Mouse (Mus musculus): Measurements from ENCODE around the gene Gorasp2. TPM values are rescaled to one million over a fixed set of nuclear protein-coding genes. Genes with fewer than 3 reads are reported as not detected.

Gorasp2 gene
- polyA plus RNA-seq, 1 experiment = 96.9 TPM

GRCm38 (mm10) chr2:70663764-70664163, 2.4 kb downstream of the Gorasp2 start:
- H3K27ac ChIP-seq (ENCODE audit: insufficient read depth, low read length) = no peak overlapping the region
- no peaks in the 10 kb centered on the region for H3K27me3 ChIP-seq (ENCODE audit: control insufficient read depth, insufficient read depth, low read length, poor library complexity, severe bottlenecking)
- peaks cover 3% of the 10 kb centered on the region; the same call in 1 of the 2 replicates for H3K36me3 ChIP-seq (ENCODE audit: control insufficient read depth, insufficient read depth, low read length, poor library complexity, severe bottlenecking)
- H3K9me3 ChIP-seq (replicated peaks; ENCODE audit: control insufficient read depth, insufficient read depth, low read length, poor library complexity, severe bottlenecking) = no peaks in the 10 kb centered on the region
- H3K9ac ChIP-seq (ENCODE audit: low read depth, poor library complexity, severe bottlenecking) = no peak overlapping the region
- H3K4me3 ChIP-seq (ENCODE audit: low read depth, low read length) = no peak overlapping the region
- TF ChIP-seq EP300 (IDR thresholded peaks at IDR 0.05; ENCODE audit: insufficient read depth, low read depth, low read length) (no peak), POLR2A (IDR thresholded peaks at IDR 0.05; ENCODE audit: insufficient read depth, low read length) (no peak), CTCF (IDR thresholded peaks at IDR 0.05; ENCODE audit: low read depth, low read length) (no peak)
- no peaks in the 10 kb centered on the region for H3K4me1 ChIP-seq (ENCODE audit: control insufficient read depth, insufficient read depth, low read length)

- Histone ChIP-seq H3K27ac (ENCODE audit: insufficient read depth, low read length) (no peak overlapping the region), H3K9me3 (replicated peaks; ENCODE audit: control insufficient read depth, insufficient read depth, low read length, poor library complexity, severe bottlenecking) (no peaks in the 10 kb centered on the region), H3K4me1 (ENCODE audit: control insufficient read depth, insufficient read depth, low read length) (no peaks in the 10 kb centered on the region), H3K27me3 (ENCODE audit: control insufficient read depth, insufficient read depth, low read length, poor library complexity, severe bottlenecking) (no peaks in the 10 kb centered on the region), H3K4me3 (ENCODE audit: low read depth, low read length) (no peak overlapping the region), H3K36me3 (ENCODE audit: control insufficient read depth, insufficient read depth, low read length, poor library complexity, severe bottlenecking) (peaks cover 3% of the 10 kb centered on the region; the same call in 1 of the 2 replicates), H3K9ac (ENCODE audit: low read depth, poor library complexity, severe bottlenecking) (no peak overlapping the region)
- no peak for TF ChIP-seq CTCF (IDR thresholded peaks at IDR 0.05; ENCODE audit: low read depth, low read length)
- no peak for TF ChIP-seq EP300 (IDR thresholded peaks at IDR 0.05; ENCODE audit: insufficient read depth, low read depth, low read length)
- TF ChIP-seq POLR2A (IDR thresholded peaks at IDR 0.05; ENCODE audit: insufficient read depth, low read length) = no peak
Observed at GRCm38 (mm10) chr2:70667016-70667415, 5.6 kb downstream of the Gorasp2 start.

- Histone ChIP-seq H3K27me3 (ENCODE audit: control insufficient read depth, insufficient read depth, low read length, poor library complexity, severe bottlenecking) (no peaks in the 10 kb centered on the region), H3K4me3 (ENCODE audit: low read depth, low read length) (no peak overlapping the region), H3K27ac (ENCODE audit: insufficient read depth, low read length) (no peak overlapping the region), H3K9me3 (replicated peaks; ENCODE audit: control insufficient read depth, insufficient read depth, low read length, poor library complexity, severe bottlenecking) (no peaks in the 10 kb centered on the region), H3K9ac (ENCODE audit: low read depth, poor library complexity, severe bottlenecking) (no peak overlapping the region), H3K36me3 (ENCODE audit: control insufficient read depth, insufficient read depth, low read length, poor library complexity, severe bottlenecking) (peaks cover 3% of the 10 kb centered on the region; the same call in 1 of the 2 replicates), H3K4me1 (ENCODE audit: control insufficient read depth, insufficient read depth, low read length) (no peaks in the 10 kb centered on the region)
- TF ChIP-seq EP300 (IDR thresholded peaks at IDR 0.05; ENCODE audit: insufficient read depth, low read depth, low read length) (no peak), CTCF (IDR thresholded peaks at IDR 0.05; ENCODE audit: low read depth, low read length) (no peak), POLR2A (IDR thresholded peaks at IDR 0.05; ENCODE audit: insufficient read depth, low read length) (no peak)
Observed at GRCm38 (mm10) chr2:70669241-70669640, 7.9 kb downstream of the Gorasp2 start.

GRCm38 (mm10) chr2:70669896-70670295, 8.5 kb downstream of the Gorasp2 start:
- no peak overlapping the region for H3K9ac ChIP-seq (ENCODE audit: low read depth, poor library complexity, severe bottlenecking)
- no peaks in the 10 kb centered on the region for H3K4me1 ChIP-seq (ENCODE audit: control insufficient read depth, insufficient read depth, low read length)
- TF ChIP-seq CTCF (IDR thresholded peaks at IDR 0.05; ENCODE audit: low read depth, low read length) = no peak
- TF ChIP-seq POLR2A (IDR thresholded peaks at IDR 0.05; ENCODE audit: insufficient read depth, low read length) = no peak
- H3K27me3 ChIP-seq (ENCODE audit: control insufficient read depth, insufficient read depth, low read length, poor library complexity, severe bottlenecking) = no peaks in the 10 kb centered on the region
- no peaks in the 10 kb centered on the region for H3K9me3 ChIP-seq (replicated peaks; ENCODE audit: control insufficient read depth, insufficient read depth, low read length, poor library complexity, severe bottlenecking)
- H3K27ac ChIP-seq (ENCODE audit: insufficient read depth, low read length) = no peak overlapping the region
- H3K36me3 ChIP-seq (ENCODE audit: control insufficient read depth, insufficient read depth, low read length, poor library complexity, severe bottlenecking) = peaks cover 3% of the 10 kb centered on the region; the same call in 1 of the 2 replicates
- H3K4me3 ChIP-seq (ENCODE audit: low read depth, low read length) = no peak overlapping the region

- Histone ChIP-seq H3K9ac (ENCODE audit: low read depth, poor library complexity, severe bottlenecking) (no peak overlapping the region), H3K27ac (ENCODE audit: insufficient read depth, low read length) (no peak overlapping the region), H3K27me3 (ENCODE audit: control insufficient read depth, insufficient read depth, low read length, poor library complexity, severe bottlenecking) (no peaks in the 10 kb centered on the region), H3K9me3 (replicated peaks; ENCODE audit: control insufficient read depth, insufficient read depth, low read length, poor library complexity, severe bottlenecking) (no peaks in the 10 kb centered on the region), H3K4me1 (ENCODE audit: control insufficient read depth, insufficient read depth, low read length) (no peaks in the 10 kb centered on the region), H3K4me3 (ENCODE audit: low read depth, low read length) (no peak overlapping the region), H3K36me3 (ENCODE audit: control insufficient read depth, insufficient read depth, low read length, poor library complexity, severe bottlenecking) (no peaks in the 10 kb centered on the region; the same call in 1 of the 2 replicates)
- no peak for TF ChIP-seq EP300 (IDR thresholded peaks at IDR 0.05; ENCODE audit: insufficient read depth, low read depth, low read length)
- TF ChIP-seq POLR2A (IDR thresholded peaks at IDR 0.05; ENCODE audit: insufficient read depth, low read length) = no peak
- no peak for TF ChIP-seq CTCF (IDR thresholded peaks at IDR 0.05; ENCODE audit: low read depth, low read length)
Observed at GRCm38 (mm10) chr2:70672476-70672875, 11.1 kb downstream of the Gorasp2 start.

GRCm38 (mm10) chr2:70673445-70674126, 12.2 kb downstream of the Gorasp2 start:
- Histone ChIP-seq H3K27ac (ENCODE audit: insufficient read depth, low read length) (no peak overlapping the region), H3K36me3 (ENCODE audit: control insufficient read depth, insufficient read depth, low read length, poor library complexity, severe bottlenecking) (peaks cover 6% of the 10 kb centered on the region; the same call in 1 of the 2 replicates), H3K9ac (ENCODE audit: low read depth, poor library complexity, severe bottlenecking) (no peak overlapping the region), H3K9me3 (replicated peaks; ENCODE audit: control insufficient read depth, insufficient read depth, low read length, poor library complexity, severe bottlenecking) (no peaks in the 10 kb centered on the region), H3K4me1 (ENCODE audit: control insufficient read depth, insufficient read depth, low read length) (no peaks in the 10 kb centered on the region), H3K4me3 (ENCODE audit: low read depth, low read length) (no peak overlapping the region), H3K27me3 (ENCODE audit: control insufficient read depth, insufficient read depth, low read length, poor library complexity, severe bottlenecking) (no peaks in the 10 kb centered on the region)
- TF ChIP-seq POLR2A (IDR thresholded peaks at IDR 0.05; ENCODE audit: insufficient read depth, low read length) (no peak), EP300 (IDR thresholded peaks at IDR 0.05; ENCODE audit: insufficient read depth, low read depth, low read length) (no peak), CTCF (IDR thresholded peaks at IDR 0.05; ENCODE audit: low read depth, low read length) (no peak)

All from ES-Bruce4 (cell line).